Mouse (Mus musculus): ENCODE results near the gene Vps29. TPM values are rescaled to one million over a fixed set of nuclear protein-coding genes. Genes with fewer than 3 reads are reported as not detected.

The Vps29 gene
- polyA plus RNA-seq, 1 experiment from 2014 or later: 245 TPM

DNA sequence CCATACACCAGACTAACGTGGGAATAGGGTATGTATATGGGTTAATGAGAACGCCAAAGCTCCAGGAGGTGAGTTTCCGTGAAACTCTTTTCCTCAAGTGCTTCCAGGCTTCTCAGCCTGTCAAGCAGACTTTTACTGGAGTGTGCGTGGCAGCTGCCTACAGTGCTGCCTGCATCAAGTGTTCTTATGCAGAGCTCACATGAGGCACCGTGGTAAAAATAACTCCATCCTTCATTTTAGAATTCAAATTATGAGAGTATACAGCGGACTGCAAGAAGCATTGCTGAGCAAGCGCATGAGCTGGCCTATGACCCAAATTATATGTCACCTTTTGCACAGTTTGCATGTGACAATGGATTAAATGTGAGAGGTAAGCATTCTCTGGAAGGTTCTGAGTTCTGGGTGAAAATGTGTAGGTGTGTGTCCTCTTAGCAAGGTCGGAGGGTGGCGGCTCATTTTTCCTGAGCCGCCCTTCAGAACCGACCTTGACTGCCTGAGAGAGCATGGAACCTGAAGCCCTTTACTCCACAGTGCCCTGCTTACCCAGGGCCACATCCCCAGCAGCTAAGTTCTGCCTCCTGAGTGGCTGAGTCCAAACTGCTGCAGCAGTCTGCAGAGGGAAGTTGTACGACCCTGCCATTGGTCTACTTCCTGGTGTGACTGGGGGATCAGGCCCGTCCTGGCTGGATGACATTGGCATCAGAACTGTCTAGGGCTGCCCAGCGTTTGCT lies 34.5 kb upstream of the Vps29 start:
- no peak for DNase-seq (ENCODE audit: low spot score)
- Histone ChIP-seq H3K4me3 (no peak overlapping the region), H3K27me3 (ENCODE audit: insufficient read depth, poor library complexity, severe bottlenecking) (no peaks in the 10 kb centered on the region), H3K9me3 (no peaks in the 10 kb centered on the region), H3K4me1 (peaks cover 32% of the 10 kb centered on the region), H3K36me3 (peaks cover 62% of the 10 kb centered on the region), H3K27ac (peak overlapping the region; percentile 79)
- 68% methylated on average over 14 of the region's 14 CpGs for WGBS

DNA sequence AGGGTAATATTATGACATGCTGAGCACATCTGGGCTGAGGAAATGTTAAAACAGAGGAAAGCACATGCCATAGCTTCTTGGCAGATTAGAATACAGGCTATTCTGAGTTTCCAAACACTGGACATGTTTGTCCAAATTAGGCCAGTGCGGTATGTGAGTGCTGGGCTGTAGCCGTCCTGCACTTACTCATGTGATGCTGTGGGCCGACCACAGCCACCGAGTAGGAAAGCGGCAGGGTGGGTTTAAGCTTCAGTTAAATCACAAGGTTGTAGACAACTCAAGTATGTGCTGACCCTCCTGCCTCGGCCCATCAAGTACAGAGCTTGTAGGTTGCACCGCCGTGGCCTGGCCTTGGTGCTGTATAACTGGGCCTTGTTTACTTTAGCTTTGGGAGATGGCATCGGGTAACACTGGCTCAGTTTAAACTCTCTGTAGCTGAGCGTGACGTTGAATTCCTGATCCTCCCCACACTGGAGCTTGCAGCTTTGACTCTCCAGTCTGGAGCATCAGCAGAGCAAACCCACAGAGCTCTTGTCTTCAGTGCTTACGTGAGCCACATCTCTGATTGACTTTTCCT lies 33.9 kb upstream of the Vps29 start:
- no peak overlapping the region for H3K4me3 ChIP-seq
- H3K27ac ChIP-seq: peak overlapping the region; percentile 79; the same call in 1 of the 2 replicates
- WGBS: 68% methylated on average over 12 of the region's 12 CpGs
- peaks cover 62% of the 10 kb centered on the region for H3K36me3 ChIP-seq
- no peak for DNase-seq (ENCODE audit: low spot score)
- no peaks in the 10 kb centered on the region for H3K9me3 ChIP-seq
- H3K4me1 ChIP-seq: peaks cover 26% of the 10 kb centered on the region
- no peaks in the 10 kb centered on the region for H3K27me3 ChIP-seq (ENCODE audit: insufficient read depth, poor library complexity, severe bottlenecking)

DNA sequence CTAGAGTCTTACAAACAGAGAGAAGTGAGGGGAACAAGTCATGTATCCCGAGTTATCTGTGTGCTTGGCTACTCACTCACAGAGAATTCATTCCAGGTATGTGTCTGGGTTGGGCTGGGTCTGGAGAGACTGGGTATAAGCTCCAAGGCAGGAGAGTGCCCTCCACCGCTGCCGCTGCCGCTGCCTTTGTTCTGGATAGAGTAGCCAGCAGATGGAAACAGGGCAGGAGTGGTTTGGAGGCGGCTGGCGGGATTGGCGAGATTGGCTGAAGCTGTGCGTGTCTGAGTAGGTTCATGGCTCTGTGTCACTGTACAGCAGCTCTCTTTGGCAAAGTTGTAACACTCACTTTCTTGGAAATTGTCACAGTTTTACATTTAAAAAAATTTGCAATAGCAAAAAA lies 30.6 kb upstream of the Vps29 start:
- no peak for DNase-seq (ENCODE audit: low spot score)
- Histone ChIP-seq H3K4me1 (peaks cover 16% of the 10 kb centered on the region), H3K27me3 (ENCODE audit: insufficient read depth, poor library complexity, severe bottlenecking) (no peaks in the 10 kb centered on the region), H3K9me3 (no peaks in the 10 kb centered on the region), H3K27ac (no peak overlapping the region), H3K36me3 (peaks cover 51% of the 10 kb centered on the region), H3K4me3 (no peak overlapping the region)
- 80% methylated on average over 8 of the region's 8 CpGs for WGBS

- Histone ChIP-seq H3K4me3 (no peak overlapping the region), H3K4me1 (peaks cover 8% of the 10 kb centered on the region), H3K36me3 (peaks cover 49% of the 10 kb centered on the region), H3K27ac (no peak overlapping the region), H3K27me3 (ENCODE audit: insufficient read depth, poor library complexity, severe bottlenecking) (no peaks in the 10 kb centered on the region), H3K9me3 (no peaks in the 10 kb centered on the region)
- 88% methylated on average over 23 of the region's 23 CpGs for WGBS
- DNase-seq (ENCODE audit: low spot score): no peak
These were observed 29.3 kb upstream of the Vps29 start for GRCm38 (mm10) chr5:122324608-122325431.

DNA sequence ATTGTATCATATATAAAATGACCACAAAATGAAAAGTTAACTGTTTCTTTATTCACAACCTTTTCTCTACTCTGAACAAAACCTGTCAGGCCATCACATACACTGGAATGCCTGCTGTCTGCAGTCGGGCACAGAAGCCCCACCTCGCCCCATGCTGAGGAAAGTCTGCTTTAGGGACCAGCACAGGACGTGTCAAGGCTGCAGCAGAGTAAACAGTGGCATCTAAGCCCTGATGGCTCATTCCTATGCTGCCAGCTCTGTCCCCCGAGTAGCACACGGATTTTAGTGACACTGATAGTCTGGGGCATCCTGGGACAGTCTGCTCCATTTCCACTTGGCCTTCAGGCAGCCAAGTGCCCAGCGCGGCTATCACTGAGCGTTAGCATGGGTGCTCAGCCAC lies 28.7 kb upstream of the Vps29 start:
- DNase-seq (ENCODE audit: low spot score): no peak
- H3K27me3 ChIP-seq (ENCODE audit: insufficient read depth, poor library complexity, severe bottlenecking): no peaks in the 10 kb centered on the region
- H3K36me3 ChIP-seq: peaks cover 43% of the 10 kb centered on the region
- H3K9me3 ChIP-seq: no peaks in the 10 kb centered on the region
- H3K4me1 ChIP-seq: peaks cover 1% of the 10 kb centered on the region; the same call in 1 of the 2 replicates
- no peak overlapping the region for H3K4me3 ChIP-seq
- H3K27ac ChIP-seq: no peak overlapping the region
- 86% methylated on average over 8 of the region's 8 CpGs for WGBS

- H3K27me3 ChIP-seq (ENCODE audit: insufficient read depth, poor library complexity, severe bottlenecking): no peaks in the 10 kb centered on the region
- no peak overlapping the region for H3K4me3 ChIP-seq
- WGBS: 90% methylated on average over 3 of the region's 3 CpGs
- DNase-seq (ENCODE audit: low spot score): no peak
- H3K9me3 ChIP-seq: no peaks in the 10 kb centered on the region
- H3K4me1 ChIP-seq: no peaks in the 10 kb centered on the region
- H3K36me3 ChIP-seq: peaks cover 32% of the 10 kb centered on the region
- no peak overlapping the region for H3K27ac ChIP-seq
These were observed 26.9 kb upstream of the Vps29 start for GRCm38 (mm10) chr5:122327283-122327682.

GRCm38 (mm10) chr5:122330269-122330668 lies 23.9 kb upstream of the Vps29 start:
- Histone ChIP-seq H3K9me3 (no peaks in the 10 kb centered on the region), H3K27me3 (ENCODE audit: insufficient read depth, poor library complexity, severe bottlenecking) (no peaks in the 10 kb centered on the region), H3K36me3 (peaks cover 16% of the 10 kb centered on the region), H3K4me1 (no peaks in the 10 kb centered on the region), H3K27ac (no peak overlapping the region), H3K4me3 (no peak overlapping the region)
- no peak for DNase-seq (ENCODE audit: low spot score)
- 86% methylated on average over 4 of the region's 4 CpGs for WGBS

GRCm38 (mm10) chr5:122334682-122335081 lies 19.5 kb upstream of the Vps29 start:
- Histone ChIP-seq H3K27ac (no peak overlapping the region), H3K9me3 (no peaks in the 10 kb centered on the region), H3K27me3 (ENCODE audit: insufficient read depth, poor library complexity, severe bottlenecking) (no peaks in the 10 kb centered on the region), H3K36me3 (no peaks in the 10 kb centered on the region), H3K4me3 (no peak overlapping the region), H3K4me1 (no peaks in the 10 kb centered on the region)
- 69% methylated on average over 3 of the region's 3 CpGs for WGBS
- DNase-seq (ENCODE audit: low spot score): no peak

DNA sequence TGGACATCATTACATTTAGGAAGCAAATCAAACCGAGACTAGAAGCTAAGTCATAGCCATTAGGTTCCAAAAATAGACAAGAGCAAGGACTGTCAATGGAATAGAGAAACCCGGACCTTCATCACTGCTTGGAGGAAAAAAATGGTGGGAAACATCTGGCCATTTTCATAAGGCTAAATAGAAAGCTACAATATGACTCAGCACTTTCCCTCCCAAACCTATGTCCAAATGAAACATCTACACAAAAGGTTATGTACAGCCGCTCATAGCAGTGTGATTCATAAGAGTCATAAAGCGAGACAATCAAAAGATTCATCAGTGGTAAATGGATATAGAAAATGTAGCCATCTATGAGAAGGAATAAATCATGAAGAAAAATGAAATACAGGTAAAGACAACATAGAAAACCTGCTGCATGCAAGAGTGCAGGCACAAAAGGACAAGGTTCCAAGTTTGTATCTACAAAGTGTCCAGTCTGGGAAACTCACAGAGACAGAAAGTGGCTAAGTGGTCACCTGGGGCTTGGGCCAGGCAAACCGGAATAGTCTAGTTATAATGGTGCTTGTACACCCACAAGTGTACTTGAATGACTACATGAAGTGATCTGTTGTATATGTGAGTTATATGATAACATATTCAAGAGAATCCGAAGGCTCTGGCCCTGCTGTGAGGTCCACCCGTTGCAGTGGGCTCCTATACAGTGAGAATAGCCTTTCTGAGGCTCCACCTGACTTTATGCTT lies 17.4 kb upstream of the Vps29 start:
- no peaks in the 10 kb centered on the region for H3K27me3 ChIP-seq (ENCODE audit: insufficient read depth, poor library complexity, severe bottlenecking)
- H3K4me3 ChIP-seq: no peak overlapping the region
- no peak for DNase-seq (ENCODE audit: low spot score)
- H3K4me1 ChIP-seq: no peaks in the 10 kb centered on the region
- no peak overlapping the region for H3K27ac ChIP-seq
- WGBS: 89% methylated on average over 7 of the region's 7 CpGs
- H3K36me3 ChIP-seq: no peaks in the 10 kb centered on the region
- H3K9me3 ChIP-seq: no peaks in the 10 kb centered on the region

GRCm38 (mm10) chr5:122342874-122343273 lies 11.3 kb upstream of the Vps29 start:
- no peaks in the 10 kb centered on the region for H3K27me3 ChIP-seq (ENCODE audit: insufficient read depth, poor library complexity, severe bottlenecking)
- no peak for DNase-seq (ENCODE audit: low spot score)
- H3K36me3 ChIP-seq: no peaks in the 10 kb centered on the region
- no peak overlapping the region for H3K4me3 ChIP-seq
- 67% methylated on average over 1 of the region's 1 CpGs for WGBS
- H3K27ac ChIP-seq: no peak overlapping the region
- no peaks in the 10 kb centered on the region for H3K9me3 ChIP-seq
- H3K4me1 ChIP-seq: peaks cover 2% of the 10 kb centered on the region; the same call in 1 of the 2 replicates

DNA sequence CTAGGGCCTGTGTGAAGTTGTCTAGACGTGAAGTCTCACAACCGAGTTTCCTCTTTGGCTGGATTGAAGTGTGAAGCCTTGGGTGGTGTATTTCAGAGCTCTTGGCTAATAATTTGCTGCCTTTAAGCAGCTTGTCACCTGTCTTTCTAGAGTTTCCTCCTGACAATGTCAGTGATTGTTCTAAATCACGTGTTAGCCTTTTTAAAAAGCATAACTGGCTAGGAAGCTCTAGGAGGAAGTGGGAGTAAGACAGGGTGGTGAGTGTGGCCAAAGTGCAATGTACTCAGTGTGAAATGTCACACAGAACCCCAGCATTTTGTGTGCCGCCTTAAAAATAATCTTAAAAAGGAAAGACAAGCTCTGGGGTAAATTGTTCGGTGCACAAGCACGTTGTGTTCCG lies 10.4 kb upstream of the Vps29 start:
- no peak overlapping the region for H3K4me3 ChIP-seq
- H3K9me3 ChIP-seq: no peaks in the 10 kb centered on the region
- H3K27ac ChIP-seq: no peak overlapping the region
- 52% methylated on average over 7 of the region's 7 CpGs for WGBS
- DNase-seq (ENCODE audit: low spot score): no peak
- no peaks in the 10 kb centered on the region for H3K27me3 ChIP-seq (ENCODE audit: insufficient read depth, poor library complexity, severe bottlenecking)
- H3K36me3 ChIP-seq: no peaks in the 10 kb centered on the region
- H3K4me1 ChIP-seq: peaks cover 2% of the 10 kb centered on the region; the same call in 1 of the 2 replicates

GRCm38 (mm10) chr5:122344260-122344659 lies 9.9 kb upstream of the Vps29 start:
- Histone ChIP-seq H3K27me3 (ENCODE audit: insufficient read depth, poor library complexity, severe bottlenecking) (no peaks in the 10 kb centered on the region), H3K9me3 (no peaks in the 10 kb centered on the region), H3K4me3 (no peak overlapping the region), H3K36me3 (no peaks in the 10 kb centered on the region), H3K4me1 (peaks cover 2% of the 10 kb centered on the region; the same call in 1 of the 2 replicates), H3K27ac (no peak overlapping the region)
- 6% methylated on average over 5 of the region's 5 CpGs for WGBS
- DNase-seq (ENCODE audit: low spot score): peak; percentile 90

Data from heart, embryonic 10.5 days (tissue).